Comparison of ENCODE assay signal across 15 mouse cellular contexts in the genomic region with DNA sequence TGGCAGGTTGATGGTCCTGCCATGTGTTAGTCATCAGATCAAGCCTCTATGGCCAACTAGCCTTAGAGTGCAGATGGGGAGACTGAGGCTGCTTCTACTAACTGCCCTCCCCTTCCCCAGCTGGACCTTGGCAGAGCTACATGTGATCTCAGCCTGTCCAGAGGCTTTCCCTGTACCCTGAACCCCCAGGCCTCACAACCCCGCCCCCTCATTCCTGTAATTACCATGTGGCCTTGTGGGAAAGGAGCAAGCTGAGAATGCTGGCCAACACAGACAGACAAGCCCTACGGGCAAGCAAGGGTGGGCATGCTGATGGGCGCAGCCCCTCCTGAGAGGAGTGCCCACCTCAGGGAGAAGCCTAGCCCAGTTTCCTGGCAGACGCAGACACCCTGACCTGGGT. TPM values are rescaled to one million over a fixed set of nuclear protein-coding genes. Genes with fewer than 3 reads are reported as not detected.
DNase-seq lines count a peak whose midpoint lies in the region; ATAC-seq and TF ChIP-seq lines count a peak whose summit lies in the region.
"Had no signal": no experiment of that assay in that cellular context is flagged by ENCODE, and none has a peak within 500 bp of the region (broad histone marks: within the 10 kb centered on the region; RNA-seq: fewer than 3 reads in every experiment).

No protein-coding gene starts in this region.

- 69% methylated on average over 4 of the region's 4 CpGs for WGBS in forebrain, embryonic 10.5 days
- WGBS in forebrain, embryonic 13.5 days, result 74% methylated on average over 4 of the region's 4 CpGs
- WGBS in liver, embryonic 12.5 days (ENCODE audit: insufficient replicate concordance), result 66% methylated on average over 4 of the region's 4 CpGs

- no peak for DNase-seq in forebrain, embryonic 10.5 days (ENCODE audit: extremely low spot score, low spot score)
- no peak for DNase-seq in layer of hippocampus, adult 2 months (ENCODE audit: low spot score in 2 of 2)
- DNase-seq in layer of hippocampus, adult 9-11 months, result no peak
- no peak for DNase-seq in G1E (ENCODE audit: low spot score)
- no peak for DNase-seq in right cerebral cortex, postnatal 10 days (ENCODE audit: low spot score in 2 of 2)
- DNase-seq in ovary, postnatal 36 days (ENCODE audit: low spot score), result no peak
- DNase-seq: cerebellum, adult 11 months; lung, postnatal 10 days; thymus, adult 2 months had no signal

- no peak overlapping the region for H3K4me2 ChIP-seq in forebrain, embryonic 13.5 days
- H3K4me2 ChIP-seq in liver, embryonic 12.5 days, result peak overlapping the region; percentile 21; the same call in 1 of the 2 replicates
- H3K4me2 ChIP-seq: embryonic facial prominence, embryonic 13.5 days; hindbrain, embryonic 15.5 days; limb, embryonic 13.5 days had no signal

- H3K4me3 ChIP-seq in forebrain, embryonic 10.5 days, result no peak overlapping the region
- H3K4me3 ChIP-seq in forebrain, embryonic 13.5 days, result no peak overlapping the region
- H3K4me3 ChIP-seq in layer of hippocampus, adult 2 months, result no peak overlapping the region
- peak overlapping the region; percentile 48; the same call in 1 of the 2 replicates for H3K4me3 ChIP-seq in G1E (ENCODE audit: low read depth, low read length)
- H3K4me3 ChIP-seq in liver, embryonic 12.5 days, result no peak overlapping the region
- H3K4me3 ChIP-seq: embryonic facial prominence, embryonic 13.5 days; hindbrain, embryonic 15.5 days; limb, embryonic 13.5 days had no signal

- H3K27me3 ChIP-seq in forebrain, embryonic 10.5 days (ENCODE audit: poor library complexity, severe bottlenecking), result no peaks in the 10 kb centered on the region
- no peaks in the 10 kb centered on the region for H3K27me3 ChIP-seq in forebrain, embryonic 13.5 days
- no peaks in the 10 kb centered on the region for H3K27me3 ChIP-seq in G1E (ENCODE audit: insufficient read depth, low read length)
- H3K27me3 ChIP-seq in liver, embryonic 12.5 days (replicated peaks), result no peaks in the 10 kb centered on the region
- H3K27me3 ChIP-seq: embryonic facial prominence, embryonic 13.5 days; hindbrain, embryonic 15.5 days; limb, embryonic 13.5 days had no signal

- TF ChIP-seq CTCF in layer of hippocampus, adult 2 months (conservative IDR thresholded peaks at IDR 0.05), result no peak
- no peak for TF ChIP-seq CTCF in G1E (IDR thresholded peaks at IDR 0.05; ENCODE audit: low read depth, low read length)

- no peaks in the 10 kb centered on the region for H3K9me3 ChIP-seq in forebrain, embryonic 10.5 days
- H3K9me3 ChIP-seq in forebrain, embryonic 13.5 days (replicated peaks), result no peaks in the 10 kb centered on the region
- H3K9me3 ChIP-seq in G1E (replicated peaks), result no peaks in the 10 kb centered on the region
- no peaks in the 10 kb centered on the region for H3K9me3 ChIP-seq in liver, embryonic 12.5 days (replicated peaks)
- H3K9me3 ChIP-seq: embryonic facial prominence, embryonic 13.5 days; hindbrain, embryonic 15.5 days; limb, embryonic 13.5 days had no signal

- no peaks in the 10 kb centered on the region for H3K36me3 ChIP-seq in forebrain, embryonic 10.5 days (replicated peaks)
- no peaks in the 10 kb centered on the region for H3K36me3 ChIP-seq in forebrain, embryonic 13.5 days (ENCODE audit: poor library complexity, severe bottlenecking)
- H3K36me3 ChIP-seq in G1E (replicated peaks), result peaks cover 95% of the 10 kb centered on the region
- peaks cover 11% of the 10 kb centered on the region; the same call in 1 of the 2 replicates for H3K36me3 ChIP-seq in liver, embryonic 12.5 days
- H3K36me3 ChIP-seq: embryonic facial prominence, embryonic 13.5 days; hindbrain, embryonic 15.5 days; limb, embryonic 13.5 days had no signal

- H3K9ac ChIP-seq in forebrain, embryonic 13.5 days, result no peak overlapping the region
- H3K9ac ChIP-seq in liver, embryonic 12.5 days, result no peak overlapping the region
- H3K9ac ChIP-seq: embryonic facial prominence, embryonic 13.5 days; hindbrain, embryonic 15.5 days; limb, embryonic 13.5 days had no signal

- no peak for ATAC-seq in forebrain, embryonic 13.5 days
- ATAC-seq in G1E (ENCODE audit: extremely low read depth, insufficient number of reproducible peaks, low FRiP score, poor library complexity, severe bottlenecking), result no peak
- ATAC-seq in liver, embryonic 12.5 days, result no peak

- peaks cover 38% of the 10 kb centered on the region for H3K4me1 ChIP-seq in forebrain, embryonic 10.5 days
- H3K4me1 ChIP-seq in forebrain, embryonic 13.5 days, result peaks cover 28% of the 10 kb centered on the region
- H3K4me1 ChIP-seq in G1E (ENCODE audit: insufficient read depth, low read depth, low read length), result peaks cover 98% of the 10 kb centered on the region
- peaks cover 96% of the 10 kb centered on the region for H3K4me1 ChIP-seq in liver, embryonic 12.5 days

- H3K27ac ChIP-seq in forebrain, embryonic 10.5 days, result peak overlapping the region; percentile 40
- H3K27ac ChIP-seq in forebrain, embryonic 13.5 days, result no peak overlapping the region
- H3K27ac ChIP-seq in layer of hippocampus, adult 2 months, result peak overlapping the region; percentile 75
- peak overlapping the region; percentile 78; the same call in 1 of the 2 replicates for H3K27ac ChIP-seq in liver, embryonic 12.5 days
- H3K27ac ChIP-seq: embryonic facial prominence, embryonic 13.5 days; hindbrain, embryonic 15.5 days; limb, embryonic 13.5 days had no signal

RNA-seq across cellular contexts. Expression of a gene that starts 18.2 kb away (rescaled TPM):
- polyA plus RNA-seq in forebrain, embryonic 10.5 days (2016; fragmentation: Nextera tagmentation; extraction: Ambion mirVana), result 36.7 and 37.7 TPM in 2 replicates
- 28.4 and 29.8 TPM in 2 replicates for polyA plus RNA-seq in forebrain, embryonic 13.5 days (2015; fragmentation: Nextera tagmentation; extraction: Ambion mirVana)
- total RNA-seq in layer of hippocampus, adult 2 months (2021), result 10 to 100 TPM; 45.3 to 45.4 TPM
- 43.7 and 55.7 TPM in 2 replicates for total RNA-seq in G1E (2014; fragmentation: Nextera tagmentation)
- 32.9 and 37.3 TPM in 2 replicates for total RNA-seq in G1E (2017)
- polyA plus RNA-seq in G1E (2012), result 103 and 156 TPM in 2 replicates
- polyA plus RNA-seq in liver, embryonic 12.5 days (2016; fragmentation: Nextera tagmentation; extraction: Ambion mirVana), result 40.5 and 45.1 TPM in 2 replicates

RNA-seq across cellular contexts. Expression of a gene that starts 31.5 kb away (rescaled TPM):
- polyA plus RNA-seq in forebrain, embryonic 10.5 days (2016; fragmentation: Nextera tagmentation; extraction: Ambion mirVana), result 41.7 and 42.0 TPM in 2 replicates
- polyA plus RNA-seq in forebrain, embryonic 13.5 days (2015; fragmentation: Nextera tagmentation; extraction: Ambion mirVana), result 29.9 and 35.7 TPM in 2 replicates
- 10 to 100 TPM; 40.6 to 40.8 TPM for total RNA-seq in layer of hippocampus, adult 2 months (2021)
- 19.4 and 21.7 TPM in 2 replicates for total RNA-seq in G1E (2014; fragmentation: Nextera tagmentation)
- total RNA-seq in G1E (2017), result 14.9 and 19.4 TPM in 2 replicates
- 54.1 and 58.2 TPM in 2 replicates for polyA plus RNA-seq in G1E (2012)
- 19.7 and 20.7 TPM in 2 replicates for polyA plus RNA-seq in liver, embryonic 12.5 days (2016; fragmentation: Nextera tagmentation; extraction: Ambion mirVana)

RNA-seq across cellular contexts. Expression of a gene that starts 39.1 kb away (rescaled TPM):
- 0.30 TPM in 1 of 2 replicates, not detected in the other for polyA plus RNA-seq in forebrain, embryonic 10.5 days (2016; fragmentation: Nextera tagmentation; extraction: Ambion mirVana)
- polyA plus RNA-seq in forebrain, embryonic 13.5 days (2015; fragmentation: Nextera tagmentation; extraction: Ambion mirVana), result 2.1 TPM in 2 replicates
- total RNA-seq in layer of hippocampus, adult 2 months (2021), result 1 to 10 TPM; 6.4 to 7.8 TPM
- total RNA-seq in G1E (2014; fragmentation: Nextera tagmentation) (not detected in 2 replicates), G1E (2017) (not detected in 2 replicates)
- 0.14 TPM in 1 of 2 replicates, not detected in the other for polyA plus RNA-seq in G1E (2012)
- polyA plus RNA-seq in liver, embryonic 12.5 days (2016; fragmentation: Nextera tagmentation; extraction: Ambion mirVana), result 0.15 and 0.16 TPM in 2 replicates
- total RNA-seq: common myeloid progenitor, adult 5-6 weeks had no signal

RNA-seq across cellular contexts. Expression of a gene that starts 42.4 kb away (rescaled TPM):
- polyA plus RNA-seq in forebrain, embryonic 10.5 days (2016; fragmentation: Nextera tagmentation; extraction: Ambion mirVana), result 0.48 TPM in 1 of 2 replicates, not detected in the other
- 0.42 and 1.6 TPM in 2 replicates for polyA plus RNA-seq in forebrain, embryonic 13.5 days (2015; fragmentation: Nextera tagmentation; extraction: Ambion mirVana)
- total RNA-seq in layer of hippocampus, adult 2 months (2021), result 1 to 10 TPM; 1.0 to 1.5 TPM
- total RNA-seq in G1E (2014; fragmentation: Nextera tagmentation) (not detected in 2 replicates), G1E (2017) (0.98 TPM in 1 of 2 replicates, not detected in the other)
- 0.43 and 0.63 TPM in 2 replicates for polyA plus RNA-seq in G1E (2012)
- polyA plus RNA-seq in liver, embryonic 12.5 days (2016; fragmentation: Nextera tagmentation; extraction: Ambion mirVana), result 0.73 and 0.77 TPM in 2 replicates
- total RNA-seq: common myeloid progenitor, adult 5-6 weeks had no signal

RNA-seq across cellular contexts. Expression of a gene that starts 48.1 kb away (rescaled TPM):
- 47.2 and 48.9 TPM in 2 replicates for polyA plus RNA-seq in forebrain, embryonic 10.5 days (2016; fragmentation: Nextera tagmentation; extraction: Ambion mirVana)
- polyA plus RNA-seq in forebrain, embryonic 13.5 days (2015; fragmentation: Nextera tagmentation; extraction: Ambion mirVana), result 47.3 and 57.6 TPM in 2 replicates
- 10 to 100 TPM; 21.4 to 30.4 TPM for total RNA-seq in layer of hippocampus, adult 2 months (2021)
- total RNA-seq in G1E (2014; fragmentation: Nextera tagmentation), result 28.0 and 49.0 TPM in 2 replicates
- 18.5 and 28.7 TPM in 2 replicates for total RNA-seq in G1E (2017)
- polyA plus RNA-seq in G1E (2012), result 21.3 and 27.5 TPM in 2 replicates
- 23.1 and 26.1 TPM in 2 replicates for polyA plus RNA-seq in liver, embryonic 12.5 days (2016; fragmentation: Nextera tagmentation; extraction: Ambion mirVana)
